Mouse (Mus musculus) kidney, adult 2 months (tissue): ENCODE data around the gene Svop.

ENCODE experiments used
- CTCF ChIP-seq: fragments of 200-500 bp; conservative IDR thresholded peaks from 2 replicates; pipeline ENCODE4 v1.5.1; 2011; ENCODE audit warnings: low read depth, mild to moderate bottlenecking, control low read depth, low read length, moderate library complexity, mixed read lengths; ENCODE audit not compliant: insufficient read depth, insufficient read length
- POLR2A ChIP-seq: fragments of 200-500 bp; IDR thresholded peaks from one replicate; pipeline ENCODE4 v1.6.1; 2011; ENCODE audit warnings: low read depth, low read length, control low read depth

DNA sequence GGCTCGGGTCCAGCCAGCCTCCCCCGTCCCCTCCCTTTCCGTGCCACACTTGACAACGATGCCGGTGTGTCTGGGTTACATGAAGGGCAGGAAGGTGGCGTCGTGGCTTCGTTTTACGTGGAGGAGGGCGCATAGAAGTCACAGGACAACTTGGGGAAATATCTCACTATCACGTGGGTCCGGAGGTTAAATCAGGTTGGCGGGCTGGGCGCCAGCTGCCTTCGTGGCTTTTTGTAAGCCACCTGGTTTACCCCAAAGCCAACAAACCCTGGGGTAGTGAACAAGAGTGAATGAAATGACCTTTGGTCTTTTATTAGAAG is 40.1 kb upstream of the Svop start:
- no peak for TF ChIP-seq POLR2A
- no peak for TF ChIP-seq CTCF
